ENCODE assay signal across 9 mouse cellular contexts in the genomic region with DNA sequence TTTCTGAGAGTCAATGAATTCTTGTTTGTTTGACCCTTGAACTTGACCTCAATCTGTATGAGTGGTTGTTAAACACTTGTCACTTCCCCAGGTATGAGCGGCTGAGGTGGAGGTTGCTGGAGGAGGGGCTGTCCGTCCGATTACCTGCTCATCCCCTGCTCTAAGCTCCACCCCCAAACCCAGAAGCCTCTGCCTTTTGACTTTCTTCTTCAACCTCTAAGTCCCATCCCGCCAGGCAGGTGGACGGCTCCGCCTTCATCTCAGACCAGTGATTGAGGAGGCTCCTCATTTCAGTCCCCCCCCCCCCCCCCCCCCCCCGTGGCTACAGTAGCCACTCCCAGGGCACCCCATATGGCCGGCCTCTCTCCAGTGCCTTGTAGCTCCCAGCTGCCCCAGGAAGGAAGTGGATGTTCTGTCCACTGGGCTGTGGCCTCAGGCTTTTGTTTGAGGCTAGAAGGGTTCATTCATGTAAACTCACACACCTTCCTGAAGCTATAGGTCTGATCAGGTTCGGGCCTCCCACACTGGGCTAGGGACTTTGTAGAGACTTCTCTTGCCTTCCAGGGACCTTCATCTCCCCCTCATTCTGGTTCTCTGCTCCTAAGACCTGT. TPM values are rescaled to one million over a fixed set of nuclear protein-coding genes. Genes with fewer than 3 reads are reported as not detected.
DNase-seq lines count a peak whose midpoint lies in the region; ATAC-seq and TF ChIP-seq lines count a peak whose summit lies in the region.
"Had no signal": no experiment of that assay in that cellular context is flagged by ENCODE, and none has a peak within 500 bp of the region (broad histone marks: within the 10 kb centered on the region; RNA-seq: fewer than 3 reads in every experiment).

No protein-coding gene starts in this region.

- intact Hi-C loops in heart, postnatal 14 days (cut with DNase I): no loop called here

- peaks cover 39% of the 10 kb centered on the region for H3K4me1 ChIP-seq in heart, embryonic 15.5 days (replicated peaks)
- H3K4me1 ChIP-seq in bone marrow macrophage, adult 2 months (ENCODE audit: control insufficient read depth, insufficient read depth, low read length): peaks cover 44% of the 10 kb centered on the region
- peaks cover 29% of the 10 kb centered on the region for H3K4me1 ChIP-seq in intestine, embryonic 15.5 days (replicated peaks)

- ATAC-seq in heart, embryonic 15.5 days (replicated peaks; ENCODE audit: insufficient number of reproducible peaks, insufficient read depth, low FRiP score, low read depth): no peak
- ATAC-seq in intestine, embryonic 15.5 days: peak; percentile 84
- no peak for ATAC-seq in activated CD4-positive, CD25-positive, alpha-beta regulatory T cell, adult 4 months

- H3K27me3 ChIP-seq in heart, embryonic 15.5 days: no peaks in the 10 kb centered on the region
- no peaks in the 10 kb centered on the region for H3K27me3 ChIP-seq in intestine, embryonic 15.5 days (replicated peaks)

- H3K9me3 ChIP-seq in heart, embryonic 15.5 days (replicated peaks): no peaks in the 10 kb centered on the region
- H3K9me3 ChIP-seq in intestine, embryonic 15.5 days: no peaks in the 10 kb centered on the region

- TF ChIP-seq CTCF in bone marrow macrophage, adult 2 months (IDR thresholded peaks at IDR 0.05; ENCODE audit: low read depth, low read length): no peak

- peak overlapping the region; percentile 90 for H3K27ac ChIP-seq in heart, embryonic 15.5 days
- H3K27ac ChIP-seq in bone marrow macrophage, adult 2 months (ENCODE audit: insufficient read depth, low read depth, low read length): peak overlapping the region; percentile 87
- peak overlapping the region; percentile 94 for H3K27ac ChIP-seq in intestine, embryonic 15.5 days

- H3K9ac ChIP-seq in heart, embryonic 15.5 days: no peak overlapping the region
- H3K9ac ChIP-seq in intestine, embryonic 15.5 days: 0 out of 2 replicates have a peak overlapping the region, but pooled peaks have one; percentile 6

- 43% methylated on average over 9 of the region's 9 CpGs for WGBS in heart, embryonic 15.5 days
- WGBS in intestine, embryonic 15.5 days: 28% methylated on average over 8 of the region's 9 CpGs

- no peak overlapping the region for H3K4me3 ChIP-seq in heart, embryonic 15.5 days
- no peak overlapping the region for H3K4me3 ChIP-seq in bone marrow macrophage, adult 2 months (ENCODE audit: insufficient read depth, low read length)
- H3K4me3 ChIP-seq in intestine, embryonic 15.5 days (replicated peaks): no peak overlapping the region

- H3K4me2 ChIP-seq in heart, embryonic 15.5 days: peak overlapping the region; percentile 40
- H3K4me2 ChIP-seq in intestine, embryonic 15.5 days (replicated peaks): peak overlapping the region; percentile 52

- no peaks in the 10 kb centered on the region for H3K36me3 ChIP-seq in heart, embryonic 15.5 days
- H3K36me3 ChIP-seq in intestine, embryonic 15.5 days: no peaks in the 10 kb centered on the region

- TF ChIP-seq POLR2A in bone marrow macrophage, adult 2 months (IDR thresholded peaks at IDR 0.05; ENCODE audit: borderline replicate concordance, low read depth, low read length): no peak

- DNase-seq in heart, postnatal 14 days: no peak
- DNase-seq in lung, postnatal 25 days (ENCODE audit: low spot score): peak; percentile 83
- DNase-seq in layer of hippocampus, adult 18-20 months (ENCODE audit: low spot score in 2 of 2): no peak
- DNase-seq in embryo, embryonic 10.5 days (ENCODE audit: low spot score): no peak

RNA-seq across cellular contexts. Expression of a gene that starts 34.0 kb away (rescaled TPM):
- polyA plus RNA-seq in heart, embryonic 15.5 days (2015; fragmentation: Nextera tagmentation; extraction: Ambion mirVana): 0.60 and 0.98 TPM in 2 replicates
- under 1 TPM in 1 of 2 experiments, not detected in 1; 0.60 TPM for total RNA-seq in heart, postnatal 14 days (2021)
- polyA plus RNA-seq in bone marrow macrophage, adult 2 months (2012; ENCODE audit: insufficient read depth, insufficient read length, missing spikeins): not detected in 2 replicates
- 0.52 TPM in 1 of 2 replicates, not detected in the other for polyA plus RNA-seq in intestine, embryonic 15.5 days (2015; fragmentation: Nextera tagmentation; extraction: Ambion mirVana)
- not detected for total RNA-seq in layer of hippocampus, adult 18-20 months (2021)
- not detected for polyA plus RNA-seq in activated CD4-positive, CD25-positive, alpha-beta regulatory T cell, adult 4 months (2017; shearing (Covaris generic))
- total RNA-seq: layer of hippocampus, postnatal 36 days had no signal
